Mouse (Mus musculus) hindbrain, embryonic 12.5 days (tissue): ENCODE measurements around the gene Dpp10. TPM values are rescaled to one million over a fixed set of nuclear protein-coding genes. Genes with fewer than 3 reads are reported as not detected.

ENCODE experiments used
- ATAC-seq: fragments of 200-750 bp; cut with Nextera tagmentation; 2 replicates; pipeline ENCODE4 v1.8.0; 2017; ENCODE audit warnings: moderate TSS enrichment; ENCODE audit not compliant: low FRiP score
- H3K27ac ChIP-seq: fragments of 300-500 bp; sonication (generic); 2 replicates; pipeline ENCODE4 v1.5.1; 2016; ENCODE audit warnings: mild to moderate bottlenecking
- H3K27me3 ChIP-seq: fragments of 300-500 bp; sonication (generic); 2 replicates; pipeline ENCODE4 v1.6.1; 2016; ENCODE audit warnings: mild to moderate bottlenecking
- H3K36me3 ChIP-seq: fragments of 300-500 bp; sonication (generic); 2 replicates; pipeline ENCODE4 v1.6.1; 2016; ENCODE audit warnings: mild to moderate bottlenecking
- H3K4me1 ChIP-seq: fragments of 300-500 bp; sonication (generic); 2 replicates; pipeline ENCODE4 v1.6.1; 2016
- H3K4me2 ChIP-seq: fragments of 300-500 bp; sonication (generic); replicated peaks from 2 replicates; pipeline ENCODE4 v1.6.1; 2016; ENCODE audit warnings: mild to moderate bottlenecking
- H3K4me3 ChIP-seq: fragments of 300-500 bp; sonication (generic); 2 replicates; pipeline ENCODE4 v1.5.1; 2016; ENCODE audit warnings: mild to moderate bottlenecking
- H3K9ac ChIP-seq: fragments of 300-500 bp; sonication (generic); 2 replicates; pipeline ENCODE4 v1.6.1; 2016; ENCODE audit warnings: mild to moderate bottlenecking, moderate library complexity
- H3K9me3 ChIP-seq: fragments of 300-500 bp; sonication (generic); replicated peaks from 2 replicates; pipeline ENCODE4 v1.6.1; 2016; ENCODE audit warnings: mild to moderate bottlenecking
- WGBS: fragments of 180-500 bp; shearing (Covaris S2); methylation state at CpG from one replicate; pipeline ENCODE4 v1.1.7; 2016; 5-methylcytosine and 5-hydroxymethylcytosine counted together
- polyA plus RNA-seq: library from polyadenylated mRNA; unstranded; fragments of >200 nt; fragmentation: Nextera tagmentation; extraction: Ambion mirVana; gene quantifications from 2 replicates; pipeline ENCODE4 v1.2.1, GENCODE M21; 2016

The Dpp10 gene
- polyA plus RNA-seq, 1 experiment from 2014 or later = 5.4 TPM

DNA sequence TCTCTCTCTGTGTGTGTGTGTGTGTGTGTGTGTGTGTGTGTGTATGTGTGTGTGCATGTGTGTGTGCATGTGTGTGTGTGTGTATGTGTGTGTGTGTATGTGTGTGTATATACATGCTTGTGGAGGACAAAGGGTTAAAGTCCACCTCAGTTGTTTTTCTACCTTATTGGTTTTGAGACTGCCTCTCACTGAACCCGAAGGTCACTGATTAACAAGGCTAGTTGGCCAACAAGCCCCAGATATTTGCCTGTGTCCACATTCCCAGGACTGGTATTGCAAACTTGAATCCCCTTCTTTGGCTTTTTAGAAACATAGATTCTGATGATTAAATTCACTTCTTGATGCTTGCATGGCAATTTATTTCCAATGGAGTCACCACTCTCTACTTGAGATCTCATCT is 577.6 kb downstream of the Dpp10 start:
- Histone ChIP-seq H3K27me3 (no peaks in the 10 kb centered on the region), H3K4me3 (no peak overlapping the region)
- 67% methylated on average over 1 of the region's 1 CpGs for WGBS

DNA sequence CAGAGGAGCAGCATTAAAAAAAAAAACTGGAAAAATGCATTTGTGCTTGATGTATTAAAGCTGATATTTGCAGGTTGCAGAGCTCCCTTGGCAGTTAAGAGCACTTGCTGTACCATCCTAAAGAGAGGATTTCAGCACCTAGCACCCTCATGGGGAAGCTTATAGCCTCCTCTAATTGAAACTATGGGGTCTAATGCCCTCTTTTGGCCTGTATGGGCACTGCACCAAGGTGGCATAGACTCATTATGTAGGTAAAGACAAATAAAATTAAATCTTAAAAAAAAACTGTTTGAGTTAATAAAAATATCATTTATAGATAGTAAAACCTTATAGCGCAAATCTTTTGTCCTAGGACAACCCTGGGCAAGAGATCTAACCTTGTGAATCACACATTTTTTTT is 631.2 kb downstream of the Dpp10 start:
- no peak for ATAC-seq
- no peak overlapping the region for H3K27ac ChIP-seq
- no peaks in the 10 kb centered on the region for H3K27me3 ChIP-seq
- H3K9me3 ChIP-seq = no peaks in the 10 kb centered on the region
- WGBS = 63% methylated on average over 1 of the region's 1 CpGs
- H3K36me3 ChIP-seq = no peaks in the 10 kb centered on the region
- no peaks in the 10 kb centered on the region for H3K4me1 ChIP-seq
- no peak overlapping the region for H3K4me2 ChIP-seq
- H3K9ac ChIP-seq = no peak overlapping the region
- no peak overlapping the region for H3K4me3 ChIP-seq

More for the DNA sequence above, 577.6 kb downstream of the Dpp10 start:
- no peak for ATAC-seq
- H3K9me3 ChIP-seq = no peaks in the 10 kb centered on the region
- H3K4me2 ChIP-seq = no peak overlapping the region
- H3K9ac ChIP-seq = no peak overlapping the region
- H3K27ac ChIP-seq = no peak overlapping the region
- no peaks in the 10 kb centered on the region for H3K36me3 ChIP-seq
- H3K4me1 ChIP-seq = no peaks in the 10 kb centered on the region

GRCm38 (mm10) chr1:123351300-123351699 is 694.1 kb downstream of the Dpp10 start:
- no peaks in the 10 kb centered on the region for H3K9me3 ChIP-seq
- H3K36me3 ChIP-seq = no peaks in the 10 kb centered on the region
- no peak overlapping the region for H3K9ac ChIP-seq
- WGBS = 74% methylated on average over 2 of the region's 2 CpGs
- no peak for ATAC-seq
- H3K4me1 ChIP-seq = no peaks in the 10 kb centered on the region
- H3K4me3 ChIP-seq = no peak overlapping the region
- no peak overlapping the region for H3K27ac ChIP-seq
- H3K4me2 ChIP-seq = no peak overlapping the region
- no peaks in the 10 kb centered on the region for H3K27me3 ChIP-seq

GRCm38 (mm10) chr1:123337877-123338276 is 707.5 kb downstream of the Dpp10 start:
- WGBS = 91% methylated on average over 1 of the region's 1 CpGs
- Histone ChIP-seq H3K4me2 (no peak overlapping the region), H3K4me3 (no peak overlapping the region), H3K9ac (no peak overlapping the region), H3K27me3 (no peaks in the 10 kb centered on the region), H3K9me3 (no peaks in the 10 kb centered on the region), H3K4me1 (no peaks in the 10 kb centered on the region), H3K27ac (no peak overlapping the region), H3K36me3 (no peaks in the 10 kb centered on the region)
- no peak for ATAC-seq

- no peak overlapping the region for H3K4me3 ChIP-seq
- H3K4me2 ChIP-seq = no peak overlapping the region
- H3K27ac ChIP-seq = no peak overlapping the region
- WGBS = 96% methylated on average over 2 of the region's 2 CpGs
- H3K4me1 ChIP-seq = no peaks in the 10 kb centered on the region
- no peaks in the 10 kb centered on the region for H3K9me3 ChIP-seq
- ATAC-seq = no peak
- H3K36me3 ChIP-seq = no peaks in the 10 kb centered on the region
- no peak overlapping the region for H3K9ac ChIP-seq
- H3K27me3 ChIP-seq = no peaks in the 10 kb centered on the region
Observed at GRCm38 (mm10) chr1:123316886-123317285, 728.5 kb downstream of the Dpp10 start.
